Mouse (Mus musculus): ENCODE results near the gene Eif3g.

Eif3g gene

GRCm38 (mm10) chr9:20898511-20899073 lies at the start of gene Eif3g:
Eif3g (minus strand) TSS chr9:20898623.
- peak; percentile 81 to 84 for DNase-seq

GRCm38 (mm10) chr9:20946066-20946880 lies 47.9 kb upstream of the Eif3g start:
- no peak for DNase-seq

- no peak for DNase-seq
Observed at GRCm38 (mm10) chr9:20944697-20945370, 46.4 kb upstream of the Eif3g start.

GRCm38 (mm10) chr9:20943911-20944310 lies 45.5 kb upstream of the Eif3g start:
- DNase-seq = no peak

GRCm38 (mm10) chr9:20943396-20943795 lies 45.0 kb upstream of the Eif3g start:
- no peak for DNase-seq

GRCm38 (mm10) chr9:20923258-20923657 lies 24.8 kb upstream of the Eif3g start:
- DNase-seq = no peak

- peak; percentile 52 to 60 for DNase-seq
Observed at GRCm38 (mm10) chr9:20916160-20916559, 17.7 kb upstream of the Eif3g start.

GRCm38 (mm10) chr9:20909948-20910347 lies 11.5 kb upstream of the Eif3g start:
- no peak for DNase-seq

- no peak for DNase-seq
Observed at GRCm38 (mm10) chr9:20902174-20902491, 3.7 kb upstream of the Eif3g start.

- DNase-seq = peak; percentile 23 to 32
Observed at GRCm38 (mm10) chr9:20901466-20902173, 3.2 kb upstream of the Eif3g start.

GRCm38 (mm10) chr9:20897736-20898510 lies 500 bp downstream of the Eif3g start:
- DNase-seq = no peak

GRCm38 (mm10) chr9:20895382-20895781 lies 3.0 kb downstream of the Eif3g start:
- no peak for DNase-seq

GRCm38 (mm10) chr9:20894629-20895028 lies 3.8 kb downstream of the Eif3g start:
- no peak for DNase-seq

- DNase-seq = no peak
Observed at GRCm38 (mm10) chr9:20893590-20894343, 4.7 kb downstream of the Eif3g start.

GRCm38 (mm10) chr9:20893069-20893468 lies 5.4 kb downstream of the Eif3g start:
- no peak for DNase-seq

GRCm38 (mm10) chr9:20892104-20892653 lies 6.2 kb downstream of the Eif3g start:
- DNase-seq = no peak

- no peak for DNase-seq
Observed at GRCm38 (mm10) chr9:20891339-20892103, 6.9 kb downstream of the Eif3g start.

GRCm38 (mm10) chr9:20890411-20890810 lies 8.0 kb downstream of the Eif3g start:
- no peak for DNase-seq

GRCm38 (mm10) chr9:20889185-20890141 lies 9.0 kb downstream of the Eif3g start:
- no peak for DNase-seq

Measured in thymus, postnatal 36 days (tissue).